Mouse (Mus musculus): ENCODE measurements at regions not wholly inside any gene's neighbourhood (a gene's known extent, or its start where the extent isn't known, plus 50 kb on each side); places are given as distances from the start of the nearest gene placed in this dataset.
A peak's percentile ranks its signal among the peaks of the same experiment; 100 is the strongest.

DNA sequence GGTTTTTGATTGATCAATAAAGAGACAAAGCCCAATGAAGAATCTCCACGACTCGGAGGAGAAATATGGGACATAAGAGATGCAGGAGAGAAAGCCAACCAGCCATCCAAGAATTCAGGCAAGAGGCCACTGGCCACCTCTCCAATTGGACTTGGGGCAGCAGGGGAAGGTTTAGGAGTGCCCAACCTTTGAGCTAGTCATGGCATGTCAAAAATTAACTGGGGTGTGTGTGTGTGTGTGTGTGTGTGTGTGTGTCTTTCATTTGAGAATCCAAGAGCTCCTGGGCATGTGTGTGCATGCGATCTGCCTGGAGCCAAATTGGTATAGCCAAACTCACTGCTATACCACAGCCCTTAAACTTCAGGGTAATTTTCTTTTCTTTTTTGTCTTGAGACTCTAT lies 51.6 kb upstream of the Cecr2 start:
- Histone ChIP-seq H3K9ac (ENCODE audit: low read depth, low read length) (no peak overlapping the region), H3K9me3 (ENCODE audit: control insufficient read depth, low read length) (no peaks in the 10 kb centered on the region), H3K4me2 (replicated peaks; ENCODE audit: low read depth, low read length) (no peak overlapping the region), H3K4me3 (ENCODE audit: low read depth, low read length) (no peak overlapping the region), H3K36me3 (ENCODE audit: control insufficient read depth, insufficient read depth, low read length) (no peaks in the 10 kb centered on the region), H3K27ac (ENCODE audit: low read depth, low read length) (no peak overlapping the region), H3K4me1 (replicated peaks; ENCODE audit: control insufficient read depth, insufficient read depth, low read length) (no peaks in the 10 kb centered on the region), H3K27me3 (ENCODE audit: control insufficient read depth, insufficient read depth, low read length) (no peaks in the 10 kb centered on the region)
- DNase-seq (ENCODE audit: low spot score), result no peak
- ATAC-seq (ENCODE audit: low FRiP score), result no peak
- 92% methylated on average over 3 of the region's 3 CpGs for WGBS

GRCm38 (mm10) chr6:120612346-120612745 lies 53.8 kb upstream of the Cecr2 start:
- no peak for ATAC-seq (ENCODE audit: low FRiP score)

DNA sequence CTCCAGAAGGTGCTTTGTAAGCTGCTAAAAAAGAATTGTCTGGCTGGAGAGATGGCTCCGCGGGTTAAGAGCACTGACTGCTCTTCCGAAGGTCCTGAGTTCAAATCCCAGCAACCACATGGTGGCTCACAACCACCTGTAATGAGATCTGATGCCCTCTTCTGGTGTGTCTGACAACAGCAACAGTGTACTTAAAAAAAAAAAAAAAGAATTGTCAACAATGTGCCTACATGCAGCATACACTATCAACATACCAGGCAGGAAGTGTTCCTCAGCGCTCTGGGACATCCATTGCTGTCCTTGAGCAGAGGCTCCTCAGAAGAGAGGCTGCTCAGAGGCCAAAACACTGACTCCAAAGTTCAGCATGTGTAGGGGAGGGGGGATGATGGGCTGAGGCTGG lies 56.3 kb upstream of the Cecr2 start:
- no peak for DNase-seq (ENCODE audit: low spot score)
- Histone ChIP-seq H3K4me1 (replicated peaks; ENCODE audit: control insufficient read depth, insufficient read depth, low read length) (no peaks in the 10 kb centered on the region), H3K9me3 (ENCODE audit: control insufficient read depth, low read length) (no peaks in the 10 kb centered on the region), H3K36me3 (ENCODE audit: control insufficient read depth, insufficient read depth, low read length) (no peaks in the 10 kb centered on the region), H3K27me3 (ENCODE audit: control insufficient read depth, insufficient read depth, low read length) (no peaks in the 10 kb centered on the region), H3K4me3 (ENCODE audit: low read depth, low read length) (no peak overlapping the region), H3K27ac (ENCODE audit: low read depth, low read length) (no peak overlapping the region), H3K4me2 (replicated peaks; ENCODE audit: low read depth, low read length) (no peak overlapping the region), H3K9ac (ENCODE audit: low read depth, low read length) (no peak overlapping the region)
- WGBS, result 86% methylated on average over 4 of the region's 4 CpGs
- no peak for ATAC-seq (ENCODE audit: low FRiP score)

More at GRCm38 (mm10) chr6:120612346-120612745, 53.8 kb upstream of the Cecr2 start:
- no peaks in the 10 kb centered on the region for H3K9me3 ChIP-seq (ENCODE audit: control insufficient read depth, low read length)
- no peak for DNase-seq (ENCODE audit: low spot score)
- no peaks in the 10 kb centered on the region for H3K27me3 ChIP-seq (ENCODE audit: control insufficient read depth, insufficient read depth, low read length)
- H3K9ac ChIP-seq (ENCODE audit: low read depth, low read length), result no peak overlapping the region
- H3K27ac ChIP-seq (ENCODE audit: low read depth, low read length), result no peak overlapping the region
- H3K36me3 ChIP-seq (ENCODE audit: control insufficient read depth, insufficient read depth, low read length), result no peaks in the 10 kb centered on the region
- no peak overlapping the region for H3K4me3 ChIP-seq (ENCODE audit: low read depth, low read length)
- H3K4me2 ChIP-seq (replicated peaks; ENCODE audit: low read depth, low read length), result no peak overlapping the region
- H3K4me1 ChIP-seq (replicated peaks; ENCODE audit: control insufficient read depth, insufficient read depth, low read length), result no peaks in the 10 kb centered on the region
- 74% methylated on average over 7 of the region's 7 CpGs for WGBS

DNA sequence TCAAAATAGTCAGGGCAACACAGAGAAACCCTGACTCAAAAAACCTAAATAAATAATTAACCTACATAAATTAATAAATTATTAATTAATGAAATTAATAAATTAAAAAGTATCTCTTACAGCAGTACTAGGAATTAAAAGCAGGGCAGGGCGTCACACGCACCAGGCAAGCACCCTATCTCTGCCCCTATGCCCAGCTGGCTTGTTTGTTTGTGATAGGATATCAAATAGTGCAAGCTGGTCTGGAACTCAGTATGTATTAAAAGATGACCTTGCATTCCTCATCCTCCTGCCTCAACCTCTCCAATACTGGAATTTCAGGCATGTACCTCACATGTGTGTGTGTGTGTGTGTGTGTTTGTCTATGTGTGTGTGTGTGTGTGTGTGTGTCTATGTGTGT lies 60.7 kb upstream of the Cecr2 start:
- no peaks in the 10 kb centered on the region for H3K9me3 ChIP-seq (ENCODE audit: control insufficient read depth, low read length)
- H3K36me3 ChIP-seq (ENCODE audit: control insufficient read depth, insufficient read depth, low read length), result no peaks in the 10 kb centered on the region
- no peak overlapping the region for H3K4me3 ChIP-seq (ENCODE audit: low read depth, low read length)
- H3K27me3 ChIP-seq (ENCODE audit: control insufficient read depth, insufficient read depth, low read length), result no peaks in the 10 kb centered on the region
- no peaks in the 10 kb centered on the region for H3K4me1 ChIP-seq (replicated peaks; ENCODE audit: control insufficient read depth, insufficient read depth, low read length)
- H3K27ac ChIP-seq (ENCODE audit: low read depth, low read length), result no peak overlapping the region
- ATAC-seq (ENCODE audit: low FRiP score) (no peak), DNase-seq (ENCODE audit: low spot score) (no peak)
- WGBS, result 100% methylated on average over 2 of the region's 2 CpGs
- H3K4me2 ChIP-seq (replicated peaks; ENCODE audit: low read depth, low read length), result no peak overlapping the region
- no peak overlapping the region for H3K9ac ChIP-seq (ENCODE audit: low read depth, low read length)

DNA sequence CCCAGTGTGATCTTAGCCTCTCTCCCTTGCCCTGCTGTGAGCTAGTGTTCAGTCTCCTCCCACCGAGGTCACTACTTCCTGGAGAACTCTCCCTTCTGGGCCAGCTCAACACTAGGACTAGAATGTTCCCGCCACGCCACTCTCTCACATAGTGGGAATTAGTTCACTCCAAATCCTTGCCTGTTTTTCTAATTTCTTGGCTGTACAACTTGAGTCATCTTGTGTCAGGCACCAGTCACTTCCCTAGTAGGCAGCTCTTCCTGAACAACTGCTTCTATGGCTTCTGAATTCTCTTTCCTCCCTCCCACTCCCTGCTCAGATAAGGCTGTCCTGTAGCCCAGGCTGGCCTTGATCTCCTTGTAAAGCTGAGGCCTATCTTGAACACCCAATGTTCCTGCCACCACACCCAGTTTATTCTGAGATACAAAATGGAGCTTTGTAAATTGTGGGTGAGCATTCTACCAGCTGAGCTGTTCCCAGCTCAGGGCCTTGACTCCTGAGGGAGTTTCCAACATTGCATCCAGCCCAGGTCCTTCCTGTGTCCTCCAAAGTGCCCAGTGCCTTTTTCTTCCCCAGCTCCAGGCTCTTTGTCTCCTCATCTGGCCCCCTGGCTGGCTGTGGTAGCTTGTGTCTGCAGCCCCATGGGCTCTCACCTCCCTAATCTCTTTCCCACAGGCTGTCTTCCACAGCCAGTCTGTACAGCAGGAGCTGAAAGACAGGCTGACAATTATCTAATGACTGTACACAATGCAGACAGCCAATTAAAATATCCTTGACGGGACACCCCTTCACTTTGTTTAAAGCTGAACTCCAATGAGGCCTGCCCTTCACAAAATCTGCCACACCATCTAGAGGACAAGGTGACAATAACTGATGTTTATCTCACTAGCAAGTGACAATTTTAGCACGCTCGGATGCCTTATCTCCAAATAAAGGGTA lies 61.9 kb upstream of the Cecr2 start:
- Histone ChIP-seq H3K27ac (ENCODE audit: low read depth, low read length) (peak overlapping the region; percentile 37; the same call in 1 of the 2 replicates), H3K4me2 (replicated peaks; ENCODE audit: low read depth, low read length) (no peak overlapping the region), H3K36me3 (ENCODE audit: control insufficient read depth, insufficient read depth, low read length) (no peaks in the 10 kb centered on the region), H3K4me3 (ENCODE audit: low read depth, low read length) (no peak overlapping the region), H3K9me3 (ENCODE audit: control insufficient read depth, low read length) (no peaks in the 10 kb centered on the region), H3K27me3 (ENCODE audit: control insufficient read depth, insufficient read depth, low read length) (no peaks in the 10 kb centered on the region), H3K9ac (ENCODE audit: low read depth, low read length) (no peak overlapping the region), H3K4me1 (replicated peaks; ENCODE audit: control insufficient read depth, insufficient read depth, low read length) (no peaks in the 10 kb centered on the region)
- DNase-seq (ENCODE audit: low spot score), result no peak
- peak; percentile 17; the same call in 1 of the 2 replicates for ATAC-seq (ENCODE audit: low FRiP score)
- WGBS, result 48% methylated on average over 6 of the region's 6 CpGs

DNA sequence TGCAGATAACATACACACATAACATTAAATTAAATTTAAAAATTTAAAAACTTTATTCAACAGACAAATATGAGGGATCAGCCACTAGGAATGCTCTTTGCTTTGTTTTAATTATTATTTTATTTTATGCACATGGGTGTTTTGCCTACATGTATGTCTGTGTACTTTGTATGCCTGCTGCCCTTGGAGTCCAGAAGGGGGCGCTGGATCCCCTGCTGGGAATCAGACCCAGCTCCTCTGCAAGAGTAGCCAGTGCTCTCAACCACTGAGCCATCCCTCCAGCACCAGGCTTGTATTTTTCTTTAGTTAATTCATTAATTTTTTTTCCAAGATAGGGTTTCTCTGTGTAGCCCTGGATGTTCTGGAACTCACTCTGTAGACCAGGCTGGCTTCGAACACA lies 62.7 kb upstream of the Cecr2 start:
- ATAC-seq (ENCODE audit: low FRiP score) (no peak), DNase-seq (ENCODE audit: low spot score) (peak; percentile 43)
- Histone ChIP-seq H3K27me3 (ENCODE audit: control insufficient read depth, insufficient read depth, low read length) (no peaks in the 10 kb centered on the region), H3K4me2 (replicated peaks; ENCODE audit: low read depth, low read length) (no peak overlapping the region), H3K36me3 (ENCODE audit: control insufficient read depth, insufficient read depth, low read length) (no peaks in the 10 kb centered on the region), H3K9ac (ENCODE audit: low read depth, low read length) (no peak overlapping the region), H3K4me3 (ENCODE audit: low read depth, low read length) (no peak overlapping the region), H3K4me1 (replicated peaks; ENCODE audit: control insufficient read depth, insufficient read depth, low read length) (no peaks in the 10 kb centered on the region), H3K27ac (ENCODE audit: low read depth, low read length) (no peak overlapping the region), H3K9me3 (ENCODE audit: control insufficient read depth, low read length) (no peaks in the 10 kb centered on the region)
- WGBS, result 53% methylated on average over 2 of the region's 2 CpGs

GRCm38 (mm10) chr6:120600376-120600775 lies 65.8 kb upstream of the Cecr2 start:
- no peak for ATAC-seq (ENCODE audit: low FRiP score)
- Histone ChIP-seq H3K9ac (ENCODE audit: low read depth, low read length) (no peak overlapping the region), H3K27ac (ENCODE audit: low read depth, low read length) (no peak overlapping the region), H3K4me2 (replicated peaks; ENCODE audit: low read depth, low read length) (no peak overlapping the region), H3K9me3 (ENCODE audit: control insufficient read depth, low read length) (no peaks in the 10 kb centered on the region), H3K4me1 (replicated peaks; ENCODE audit: control insufficient read depth, insufficient read depth, low read length) (no peaks in the 10 kb centered on the region), H3K4me3 (ENCODE audit: low read depth, low read length) (no peak overlapping the region), H3K27me3 (ENCODE audit: control insufficient read depth, insufficient read depth, low read length) (no peaks in the 10 kb centered on the region), H3K36me3 (ENCODE audit: control insufficient read depth, insufficient read depth, low read length) (no peaks in the 10 kb centered on the region)
- 84% methylated on average over 2 of the region's 2 CpGs for WGBS
- DNase-seq (ENCODE audit: low spot score), result no peak

DNA sequence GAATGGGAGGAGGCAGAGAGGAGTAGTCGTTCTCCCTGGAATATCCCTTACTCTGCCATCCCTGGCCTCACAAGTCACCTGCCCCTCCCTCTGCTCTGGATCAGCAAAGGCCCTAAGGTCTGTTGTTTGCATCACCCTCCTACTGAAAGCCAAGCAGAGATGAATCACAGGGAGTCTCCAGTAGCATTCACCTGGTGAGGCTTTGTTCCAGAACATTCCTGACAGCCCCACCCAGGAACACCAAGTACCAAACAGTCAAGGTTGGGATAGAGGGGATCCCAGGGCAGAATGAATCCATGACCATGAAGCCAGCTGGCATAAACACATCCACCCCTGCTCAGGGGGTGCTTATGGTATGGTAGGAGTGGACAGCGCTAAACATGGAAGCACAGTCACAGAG lies 67.4 kb upstream of the Hdhd5 start:
- Histone ChIP-seq H3K9me3 (ENCODE audit: control insufficient read depth, low read length) (no peaks in the 10 kb centered on the region), H3K9ac (ENCODE audit: low read depth, low read length) (no peak overlapping the region), H3K4me1 (replicated peaks; ENCODE audit: control insufficient read depth, insufficient read depth, low read length) (no peaks in the 10 kb centered on the region), H3K36me3 (ENCODE audit: control insufficient read depth, insufficient read depth, low read length) (no peaks in the 10 kb centered on the region), H3K4me2 (replicated peaks; ENCODE audit: low read depth, low read length) (no peak overlapping the region), H3K4me3 (ENCODE audit: low read depth, low read length) (no peak overlapping the region), H3K27ac (ENCODE audit: low read depth, low read length) (no peak overlapping the region), H3K27me3 (ENCODE audit: control insufficient read depth, insufficient read depth, low read length) (no peaks in the 10 kb centered on the region)
- no peak for DNase-seq (ENCODE audit: low spot score)
- 80% methylated on average over 2 of the region's 2 CpGs for WGBS
- ATAC-seq (ENCODE audit: low FRiP score), result no peak

DNA sequence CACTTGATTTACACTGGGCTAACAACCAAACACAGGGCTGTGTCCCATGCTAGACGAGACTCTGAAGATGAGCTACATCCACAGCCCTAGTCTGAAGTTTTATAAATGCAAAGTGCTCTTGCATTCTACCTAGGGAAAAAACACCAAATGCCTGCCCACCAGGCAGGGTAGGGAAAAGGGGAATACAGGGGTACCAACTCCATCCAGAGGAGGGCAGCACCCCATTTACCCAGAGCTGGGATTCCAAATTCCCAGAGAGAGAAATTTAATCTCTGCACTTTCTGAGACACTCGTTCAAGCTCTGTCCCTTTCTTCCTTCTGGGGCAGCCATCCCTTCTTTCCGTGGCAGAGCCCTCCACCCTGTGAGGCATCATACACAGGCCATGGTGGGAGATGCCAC lies 66.8 kb upstream of the Hdhd5 start:
- Histone ChIP-seq H3K36me3 (ENCODE audit: control insufficient read depth, insufficient read depth, low read length) (no peaks in the 10 kb centered on the region), H3K4me3 (ENCODE audit: low read depth, low read length) (no peak overlapping the region), H3K27ac (ENCODE audit: low read depth, low read length) (no peak overlapping the region), H3K4me1 (replicated peaks; ENCODE audit: control insufficient read depth, insufficient read depth, low read length) (no peaks in the 10 kb centered on the region), H3K27me3 (ENCODE audit: control insufficient read depth, insufficient read depth, low read length) (no peaks in the 10 kb centered on the region), H3K9me3 (ENCODE audit: control insufficient read depth, low read length) (no peaks in the 10 kb centered on the region), H3K4me2 (replicated peaks; ENCODE audit: low read depth, low read length) (no peak overlapping the region), H3K9ac (ENCODE audit: low read depth, low read length) (no peak overlapping the region)
- 46% methylated on average over 3 of the region's 3 CpGs for WGBS
- DNase-seq (ENCODE audit: low spot score) (no peak), ATAC-seq (ENCODE audit: low FRiP score) (no peak)
